Mouse (Mus musculus): ENCODE measurements at regions not wholly inside any gene's neighbourhood (a gene's known extent, or its start where the extent isn't known, plus 50 kb on each side); places are given as distances from the start of the nearest gene placed in this dataset.
A peak's percentile ranks its signal among the peaks of the same experiment; 100 is the strongest.

DNA sequence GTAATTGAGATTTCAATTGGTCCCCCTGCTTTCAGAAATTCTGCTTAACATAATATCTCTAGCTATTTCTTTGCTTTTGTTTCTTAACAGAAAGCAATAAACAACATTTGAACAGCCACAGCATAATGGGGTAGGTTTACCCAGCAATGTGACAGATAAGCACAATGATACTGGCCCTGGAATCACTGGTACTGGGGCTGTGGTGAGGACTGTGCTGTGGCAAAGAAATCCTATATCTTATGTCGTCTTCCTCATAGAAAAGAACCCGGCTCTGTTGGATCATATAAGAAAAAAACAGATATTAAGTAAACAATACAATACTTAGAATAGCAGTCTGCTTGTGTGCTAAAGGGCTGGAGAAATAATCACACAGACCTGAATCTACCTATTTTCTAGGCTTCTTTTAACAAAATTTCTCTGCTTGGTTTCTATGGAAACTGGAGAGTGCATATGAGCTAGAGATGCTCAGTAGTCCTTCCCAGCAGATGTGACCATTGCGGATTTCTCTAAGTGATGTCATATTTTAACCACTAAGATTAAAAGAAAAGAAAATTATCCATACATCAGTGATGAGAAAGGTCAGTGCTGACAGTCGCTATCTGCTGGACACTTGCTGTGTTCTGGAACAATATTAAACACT is 119.8 kb upstream of the Gnao1 start:
- DNase-seq: no peak

DNA sequence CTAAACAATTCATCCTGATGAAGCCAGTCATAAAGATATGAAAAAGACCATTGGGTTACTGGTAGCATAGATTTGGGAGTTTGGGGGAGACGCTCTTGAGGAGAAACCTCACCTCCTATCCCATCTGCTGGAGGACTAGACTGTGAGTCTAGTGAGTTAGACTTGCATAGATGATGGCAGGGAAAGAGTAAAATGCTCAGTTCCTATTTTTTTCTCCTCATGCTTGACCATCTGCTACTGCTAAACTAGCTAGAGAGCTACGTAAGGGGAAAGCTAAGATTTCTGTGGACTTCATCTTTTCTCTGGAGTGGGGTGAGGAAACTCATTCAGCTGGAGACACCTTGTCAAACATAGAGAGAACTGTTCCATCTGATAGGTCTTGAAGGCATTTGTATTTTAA is 118.4 kb upstream of the Gnao1 start:
- DNase-seq: no peak

DNA sequence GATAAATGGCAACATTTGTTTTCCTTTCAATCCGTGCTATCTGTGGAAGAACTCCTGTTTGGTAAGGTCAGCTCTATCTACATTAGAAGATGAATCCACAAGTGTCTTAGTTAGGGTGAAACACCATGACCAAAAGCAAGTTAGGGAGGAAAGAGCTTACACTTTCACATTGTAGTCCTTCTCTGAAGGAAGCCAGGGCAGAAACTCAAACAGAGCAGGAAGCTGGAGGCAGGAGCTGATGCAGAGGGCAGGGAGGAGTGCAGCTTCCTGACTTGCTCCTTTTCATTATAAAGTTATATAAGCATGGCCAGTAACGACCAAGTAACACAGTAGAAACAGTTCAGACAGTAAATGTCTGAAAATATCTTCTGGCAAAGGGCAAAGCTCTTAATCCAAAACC is 117.9 kb upstream of the Gnao1 start:
- no peak for DNase-seq

- no peak for DNase-seq
Measured at GRCm38 (mm10) chr8:93697206-93697605, 112.6 kb upstream of the Gnao1 start.

GRCm38 (mm10) chr8:93698508-93698907 is 111.3 kb upstream of the Gnao1 start:
- DNase-seq: no peak

- DNase-seq: no peak
Measured at GRCm38 (mm10) chr8:93701391-93701790, 108.4 kb upstream of the Gnao1 start.

DNA sequence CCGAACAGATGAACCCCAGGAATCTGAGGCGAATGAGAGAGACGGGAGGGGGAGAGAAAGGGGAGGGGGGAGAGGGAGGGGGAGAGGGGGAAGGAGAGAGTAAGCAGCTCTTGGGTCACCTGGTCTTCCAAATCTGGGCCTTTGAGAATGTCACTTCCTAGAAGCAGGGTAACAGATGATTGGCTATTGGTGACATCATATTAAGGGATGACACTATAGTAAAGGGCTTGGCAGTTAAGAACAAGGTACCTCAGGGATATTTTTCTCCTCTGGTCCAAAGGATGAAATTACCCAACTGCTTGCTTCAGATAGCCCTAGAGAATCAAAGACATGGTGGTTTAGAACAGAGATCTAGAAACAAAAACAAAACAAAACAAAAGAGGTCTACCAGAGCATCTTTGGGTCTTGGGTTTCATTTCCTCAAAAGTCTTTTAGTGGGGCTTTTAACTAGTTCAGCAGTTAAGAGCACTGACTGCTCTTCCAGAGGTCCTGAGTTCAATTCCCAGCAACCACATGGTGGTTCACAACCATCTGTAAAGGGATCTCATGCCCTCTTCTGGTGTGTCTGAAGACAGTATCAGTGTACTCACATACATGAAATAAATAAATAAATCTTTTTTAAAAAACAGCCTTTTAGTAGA is 97.6 kb upstream of the Gnao1 start:
- no peak for DNase-seq

DNA sequence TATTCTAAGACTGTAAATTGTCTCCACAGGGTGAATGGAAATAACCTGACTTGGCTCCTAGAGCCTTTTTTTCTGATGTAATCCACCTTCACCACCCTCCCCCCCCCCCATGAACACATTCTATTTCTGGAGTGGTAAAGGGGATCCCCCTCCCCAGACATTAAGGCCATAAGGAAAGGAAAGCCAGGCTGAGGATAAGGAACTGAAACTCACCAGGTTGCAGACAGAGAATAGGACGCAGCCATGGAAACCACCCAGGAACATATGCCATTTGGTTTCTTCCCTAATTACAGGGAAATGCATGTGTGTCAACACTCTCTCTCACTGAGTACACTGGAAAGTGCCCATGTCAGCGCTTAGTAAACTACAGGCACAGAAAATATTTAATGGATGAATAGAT is 96.5 kb upstream of the Gnao1 start:
- no peak for DNase-seq

DNA sequence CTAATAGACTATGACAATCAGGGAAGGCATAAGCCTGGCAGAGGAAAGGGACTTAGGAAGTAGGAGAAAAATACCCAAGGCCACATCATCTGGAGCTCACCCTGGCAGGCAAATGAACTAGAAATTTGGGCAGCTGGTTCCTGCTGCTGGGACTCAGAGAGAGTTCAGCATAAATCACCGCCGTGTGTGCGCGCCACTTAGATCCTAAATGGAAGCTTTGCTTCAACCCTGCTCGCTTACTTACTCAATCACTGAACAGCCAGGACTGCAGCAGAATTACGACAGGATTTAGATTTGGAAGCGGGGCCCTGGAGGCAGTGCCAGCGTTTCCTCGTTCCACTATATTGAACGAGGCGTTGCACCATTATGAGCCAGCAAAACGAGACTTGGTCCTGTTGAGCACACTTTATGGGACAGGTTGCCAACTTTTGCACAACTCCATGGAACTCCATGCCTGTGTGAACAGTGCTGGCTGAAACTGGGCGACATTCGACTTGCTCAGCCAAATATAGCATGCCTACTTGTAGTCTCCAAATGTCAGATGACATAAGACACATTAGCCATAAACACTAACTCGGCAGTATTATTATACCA is 84.8 kb upstream of the Gnao1 start:
- DNase-seq: peak; percentile 56

DNA sequence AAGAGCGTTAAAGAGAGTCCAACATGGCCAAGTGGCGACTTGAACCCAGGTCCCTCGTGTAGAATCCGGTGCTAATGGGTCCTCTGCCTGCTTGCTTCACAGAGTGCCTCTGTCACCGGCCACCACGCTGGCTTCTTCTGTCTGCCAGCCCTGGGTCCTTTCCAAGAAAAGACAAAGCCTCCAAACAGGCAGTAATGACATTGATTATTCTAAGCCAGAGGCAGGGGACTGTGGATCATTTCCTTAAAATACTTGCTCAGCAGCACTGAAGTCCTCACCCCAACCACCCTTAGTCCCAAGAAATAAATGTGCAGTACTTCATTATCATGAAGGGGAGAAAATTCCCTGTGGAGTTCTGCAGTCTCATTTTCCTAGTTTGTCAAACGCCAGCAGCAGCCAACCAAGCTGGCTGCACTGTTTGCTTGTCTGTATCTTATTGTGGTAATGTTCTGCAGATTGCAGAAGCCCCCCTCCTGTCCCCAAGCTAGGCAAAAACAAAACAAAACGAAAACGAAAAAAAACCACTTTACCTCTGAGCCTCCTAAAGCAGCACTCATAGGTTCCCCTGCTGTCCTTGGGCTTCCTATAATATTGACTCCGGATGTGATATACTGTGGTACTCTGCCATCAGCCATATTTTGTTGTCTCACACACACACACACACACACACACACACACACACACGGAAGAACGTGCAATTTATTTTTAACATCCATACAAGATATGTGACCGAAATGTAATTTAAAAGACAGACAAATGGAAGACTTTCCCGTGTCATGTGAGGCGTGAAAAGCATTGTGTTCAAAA is 80.4 kb upstream of the Gnao1 start:
- DNase-seq: no peak

DNA sequence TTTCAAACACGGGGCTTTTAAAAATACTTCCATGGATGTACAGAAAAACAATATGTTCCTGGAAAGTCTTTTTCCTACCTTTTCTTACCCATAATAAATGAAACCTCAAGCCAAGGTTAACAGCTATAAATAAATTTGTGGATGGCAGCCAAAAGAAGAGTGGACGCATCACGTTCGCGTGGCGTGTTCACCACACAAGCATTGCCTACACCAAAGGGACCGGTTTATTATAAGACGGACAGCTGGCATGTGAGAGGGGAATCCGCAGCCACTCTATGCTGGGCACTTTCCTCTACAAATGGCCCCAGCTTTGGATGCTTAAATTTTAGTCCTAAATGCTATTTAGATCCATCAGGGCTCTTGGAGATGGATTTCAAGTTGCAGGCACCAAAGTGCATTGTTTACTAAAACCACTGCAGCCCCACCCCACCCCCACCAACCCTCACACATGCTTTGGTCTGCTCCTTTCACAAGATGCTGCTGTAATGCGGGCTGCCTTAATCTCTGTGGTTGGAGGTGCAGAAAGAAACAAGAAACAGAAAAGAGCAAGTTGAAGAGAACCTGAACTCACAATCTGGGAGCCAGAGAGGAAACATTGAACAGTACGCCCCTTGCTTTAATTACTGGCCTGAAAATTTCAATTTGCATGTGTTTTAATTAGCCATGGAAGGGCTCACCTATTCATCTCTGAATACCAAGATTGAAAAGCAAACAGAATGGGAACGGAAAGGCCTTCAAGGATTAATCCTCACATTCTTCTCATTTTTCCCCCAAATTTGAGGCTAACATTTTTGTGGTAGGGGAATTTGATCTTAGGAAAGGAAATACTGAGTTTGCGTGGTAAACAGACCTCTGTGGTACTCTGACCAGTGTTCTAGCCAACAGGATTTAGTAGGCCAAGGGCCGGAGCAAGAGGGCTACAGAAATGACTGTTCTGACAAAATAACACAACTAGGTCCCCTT is 78.7 kb upstream of the Gnao1 start:
- no peak for DNase-seq

GRCm38 (mm10) chr8:93734818-93735217 is 74.9 kb upstream of the Gnao1 start:
- DNase-seq: no peak

DNA sequence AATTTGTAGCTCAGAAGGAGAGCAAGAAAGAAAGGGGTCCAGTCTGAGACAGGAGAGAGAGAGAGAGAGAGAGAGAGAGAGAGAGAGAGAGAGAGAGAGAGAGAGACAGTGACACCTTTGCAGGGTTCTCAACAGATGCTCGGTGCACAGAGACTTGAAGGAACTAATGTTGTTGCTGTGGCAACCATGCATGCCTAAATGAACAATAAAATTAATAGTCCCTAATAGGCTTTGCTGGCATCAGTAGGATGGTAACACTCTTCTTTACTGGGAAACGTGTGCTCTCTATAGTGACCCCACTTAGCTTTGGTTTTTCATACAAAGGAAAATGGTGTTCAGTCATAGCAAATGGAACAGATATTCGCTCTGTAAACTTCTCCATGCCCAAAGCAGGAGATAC is 69.5 kb upstream of the Gnao1 start:
- no peak for DNase-seq

DNA sequence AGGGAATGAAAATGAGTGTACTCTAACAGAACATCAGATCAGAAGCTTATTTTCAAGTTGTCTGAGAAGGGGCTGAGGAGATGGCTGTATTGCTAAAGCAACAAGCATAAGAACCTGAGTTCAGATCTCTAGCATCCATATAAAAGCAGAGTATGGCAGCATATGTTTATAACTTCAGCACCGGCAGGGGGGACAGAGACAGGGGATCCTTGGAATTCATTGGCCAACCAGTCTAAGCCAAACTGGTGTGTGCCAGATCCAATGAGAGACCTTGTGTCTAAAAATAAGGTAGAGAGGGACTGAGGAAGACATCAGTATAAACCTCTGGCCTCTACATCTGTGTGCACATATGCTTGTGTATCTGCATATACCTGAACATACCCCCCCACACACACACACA is 61.0 kb upstream of the Gnao1 start:
- DNase-seq: no peak

DNA sequence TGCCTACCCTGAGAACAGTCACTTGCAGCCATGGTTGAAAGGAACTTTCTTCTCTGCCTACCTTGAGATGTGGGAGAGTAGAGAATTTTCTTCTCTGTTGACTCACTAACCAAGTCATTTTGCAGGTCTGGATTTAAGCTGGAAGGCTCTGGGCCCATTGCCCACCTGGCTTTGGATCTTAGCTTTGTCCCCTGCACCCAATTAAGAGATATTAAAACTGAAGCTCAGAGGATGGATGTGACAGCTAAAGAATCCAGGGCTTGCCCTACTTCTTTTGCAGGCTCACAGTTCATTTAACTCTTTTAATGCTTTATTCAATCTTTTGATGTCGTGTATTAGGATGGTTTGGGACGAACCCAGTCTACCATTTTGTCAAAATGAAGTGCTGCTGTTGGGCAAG is 58.8 kb upstream of the Gnao1 start:
- DNase-seq: no peak

- no peak for DNase-seq
Measured at GRCm38 (mm10) chr8:93755981-93756380, 53.8 kb upstream of the Gnao1 start.

All from adrenal gland, postnatal 10 days (tissue).